Mouse (Mus musculus): ENCODE measurements around the gene Fbxo41. TPM values are rescaled to one million over a fixed set of nuclear protein-coding genes. Genes with fewer than 3 reads are reported as not detected.

Fbxo41 gene
- total RNA-seq (2021): 0.67 and 1.2 TPM in 2 replicates
- long read RNA-seq: 0 reads

DNA sequence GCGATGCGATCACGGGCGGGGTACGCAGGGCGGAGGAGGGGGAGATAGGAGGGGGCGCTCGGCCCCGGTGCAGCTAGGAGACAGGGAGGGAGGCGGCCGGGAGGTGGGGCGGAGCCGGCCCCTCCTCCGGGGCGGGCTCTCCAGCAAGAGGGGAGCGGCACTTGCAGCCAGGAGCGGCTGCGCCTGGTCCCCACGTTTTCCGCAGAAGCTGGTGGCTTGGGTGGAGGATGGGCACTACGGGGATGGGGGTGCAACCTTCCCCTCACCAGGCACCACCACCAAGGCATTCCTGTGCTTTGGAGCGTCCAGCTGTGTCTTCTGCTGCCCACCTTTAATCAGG is at the start of gene Fbxo41:
Gene Fbxo41, minus strand, starts transcription at position 84 of the 340 bp plus-strand sequence.
- peak; percentile 44 for DNase-seq

DNA sequence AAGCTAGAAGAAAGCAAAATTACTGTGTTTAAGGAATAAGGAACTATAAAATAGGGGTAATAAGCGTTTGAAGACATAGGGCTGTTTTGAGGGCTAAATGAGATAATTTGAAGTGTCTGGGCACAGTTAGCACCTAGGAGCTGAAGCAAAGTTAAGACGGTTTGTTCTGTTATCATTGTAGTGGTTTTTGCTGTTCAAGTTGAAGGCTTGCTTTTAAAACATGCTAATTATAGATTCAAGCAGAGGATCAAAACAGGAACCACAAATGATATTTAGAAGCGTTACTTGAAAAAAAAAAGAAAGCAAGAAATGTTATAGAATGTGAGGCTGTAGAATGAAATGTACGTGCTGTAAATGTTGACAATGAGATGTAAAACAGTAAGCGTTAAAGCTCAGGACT is 44.8 kb upstream of the Fbxo41 start:
- no peak for DNase-seq

DNA sequence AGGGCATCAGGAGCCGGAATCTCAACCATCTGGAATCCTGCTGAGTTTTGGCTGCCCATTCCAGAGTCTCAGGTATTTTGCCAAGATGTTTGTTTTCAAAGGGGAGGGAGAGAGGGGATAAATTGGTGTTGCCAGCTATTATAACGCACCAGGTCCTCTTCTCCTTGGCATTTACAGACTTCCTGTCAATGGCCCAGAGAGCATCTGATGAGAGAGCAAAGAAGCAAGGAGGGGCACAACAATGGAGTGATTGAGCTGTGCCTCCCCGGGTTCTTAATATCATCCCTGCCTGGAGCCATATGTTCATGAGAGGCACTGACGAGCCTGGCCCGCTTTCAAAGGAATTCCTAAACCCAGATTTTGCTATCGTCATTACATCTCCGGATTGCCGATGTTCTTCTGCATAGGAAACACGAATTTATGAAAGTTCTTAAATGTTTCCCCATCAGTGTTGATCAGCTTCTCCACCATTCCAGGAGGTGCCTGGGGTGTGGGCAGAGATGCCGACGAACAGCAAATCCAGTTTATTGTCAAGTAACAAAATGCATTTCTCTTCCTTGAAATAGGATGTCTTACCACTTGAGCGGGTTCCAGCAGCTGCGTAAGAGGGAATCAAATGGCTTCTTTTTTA is 41.6 kb upstream of the Fbxo41 start:
- no peak for DNase-seq

DNA sequence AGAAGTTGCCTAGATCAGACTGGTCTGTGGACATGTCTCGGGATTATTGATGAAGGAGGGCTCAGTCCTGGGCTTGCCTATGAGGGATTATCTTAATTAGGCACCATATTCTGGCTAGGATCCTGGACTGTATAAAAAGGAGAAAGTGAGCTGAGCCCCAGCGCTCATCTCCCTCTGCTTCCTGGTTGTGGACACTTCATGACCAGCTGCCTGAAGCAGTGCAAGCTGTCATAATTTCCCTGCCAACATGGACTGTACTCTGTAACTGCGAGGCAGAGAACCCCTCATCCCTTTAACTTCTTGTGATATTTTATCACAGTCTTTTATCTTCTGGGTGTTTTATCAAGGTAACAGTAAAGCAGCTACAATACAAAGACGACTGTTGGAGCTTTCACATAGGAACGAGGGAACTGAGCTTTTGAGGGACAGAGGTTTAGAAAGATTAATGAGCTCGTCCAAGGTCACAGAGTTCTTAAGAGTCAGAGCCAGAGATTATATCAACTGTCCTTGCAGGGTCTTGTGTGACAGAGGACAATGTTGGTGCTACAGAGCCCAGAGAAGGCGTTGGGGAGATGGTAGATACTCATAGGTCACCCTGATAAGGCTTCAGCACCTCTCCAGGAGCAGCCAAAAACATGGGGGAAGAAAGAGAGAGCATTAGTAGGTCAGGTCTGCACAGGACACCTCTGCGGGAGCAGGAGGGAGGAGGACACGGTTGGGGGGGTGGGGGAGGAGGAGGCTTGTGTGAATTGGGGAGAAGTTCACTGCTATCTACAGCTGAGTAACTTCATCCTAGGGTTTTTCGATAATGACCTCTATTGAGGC is 40.8 kb upstream of the Fbxo41 start:
- DNase-seq: no peak

DNA sequence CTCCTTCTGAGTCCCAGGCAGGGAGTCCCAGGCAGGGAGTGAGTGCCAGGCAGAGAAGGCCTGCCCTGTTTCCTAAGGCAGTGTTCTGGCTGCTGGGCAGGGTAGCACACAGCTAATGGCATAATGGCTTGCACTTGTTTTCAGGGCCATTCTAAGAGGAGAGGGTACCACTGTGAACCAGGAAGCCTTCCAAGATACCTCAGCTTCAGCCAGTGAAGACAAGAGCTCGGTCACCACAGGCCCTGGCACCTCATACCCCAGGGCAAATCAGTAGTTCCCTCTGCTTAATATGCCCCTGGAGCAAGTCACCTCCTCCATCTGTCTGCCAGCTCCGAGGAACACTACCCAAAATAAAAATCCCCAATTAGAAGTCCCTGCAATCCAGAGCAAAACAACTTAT is 20.0 kb upstream of the Fbxo41 start:
- no peak for DNase-seq

DNA sequence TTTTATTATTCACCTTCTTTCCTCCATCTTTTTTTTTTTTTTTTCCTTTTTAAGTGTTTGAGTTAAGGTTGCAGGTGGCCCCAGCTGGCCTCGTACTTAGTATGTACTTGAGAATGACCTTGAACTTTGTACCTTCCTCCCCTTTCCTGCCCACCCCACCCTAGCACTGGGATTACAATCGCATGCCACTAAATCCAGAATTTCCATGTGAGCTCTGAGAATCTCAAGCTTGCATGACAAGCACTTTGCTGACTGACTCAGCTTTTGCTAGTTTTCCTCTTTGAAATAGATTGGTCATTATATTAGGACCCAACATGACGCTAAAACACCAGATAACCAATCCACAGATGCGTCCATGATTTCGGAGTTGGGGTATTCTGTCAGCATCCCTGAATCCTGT is 19.2 kb upstream of the Fbxo41 start:
- no peak for DNase-seq

DNA sequence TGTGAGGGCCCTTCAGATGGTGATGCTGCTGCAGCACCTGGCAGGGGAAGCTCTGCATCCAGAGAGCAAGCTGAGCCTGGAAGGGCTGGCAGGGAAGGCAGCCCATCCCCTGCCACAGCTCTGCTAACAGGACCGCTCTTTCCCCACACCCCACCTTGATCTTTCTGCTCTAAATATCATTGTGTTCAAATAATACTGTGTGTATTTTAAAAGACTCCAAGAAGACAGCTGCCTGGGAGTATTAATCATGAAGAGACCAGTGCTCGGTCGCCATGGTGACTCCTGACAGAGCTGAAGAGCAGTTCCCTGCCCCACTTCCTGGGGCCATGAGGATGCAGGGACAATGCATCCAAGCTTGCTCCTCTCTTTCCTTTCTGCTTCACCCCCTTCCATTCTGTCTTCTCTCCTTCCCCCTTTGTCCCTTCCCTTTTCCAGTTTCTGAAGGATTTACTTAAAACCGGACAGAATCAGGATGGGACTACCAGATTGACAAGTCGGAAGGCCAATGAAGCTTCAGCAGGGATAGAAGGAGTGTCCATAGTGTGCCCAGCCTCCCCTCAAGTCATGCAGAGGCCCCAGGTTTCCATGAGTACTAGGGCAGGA is 15.4 kb upstream of the Fbxo41 start:
- no peak for DNase-seq

DNA sequence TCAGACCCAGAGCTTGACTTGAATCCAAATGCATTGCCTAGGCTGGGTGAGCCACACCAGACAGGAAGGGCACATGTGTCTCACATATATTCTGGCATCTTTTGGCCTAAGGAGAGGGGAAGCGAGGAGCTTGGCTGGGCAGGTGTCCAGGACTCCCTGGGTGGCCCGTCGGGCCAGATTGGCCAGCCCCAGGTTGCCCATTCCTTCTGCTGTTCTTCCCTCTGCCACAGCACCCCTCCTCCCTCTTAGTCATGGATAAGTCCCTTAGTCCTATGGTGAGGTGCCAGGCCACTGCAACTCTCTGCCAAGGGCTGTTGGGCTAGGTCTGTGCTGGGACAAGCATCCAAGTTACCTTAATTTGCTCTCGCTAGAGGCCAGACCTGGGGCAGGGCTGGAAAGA is 13.1 kb upstream of the Fbxo41 start:
- DNase-seq: peak; percentile 31

DNA sequence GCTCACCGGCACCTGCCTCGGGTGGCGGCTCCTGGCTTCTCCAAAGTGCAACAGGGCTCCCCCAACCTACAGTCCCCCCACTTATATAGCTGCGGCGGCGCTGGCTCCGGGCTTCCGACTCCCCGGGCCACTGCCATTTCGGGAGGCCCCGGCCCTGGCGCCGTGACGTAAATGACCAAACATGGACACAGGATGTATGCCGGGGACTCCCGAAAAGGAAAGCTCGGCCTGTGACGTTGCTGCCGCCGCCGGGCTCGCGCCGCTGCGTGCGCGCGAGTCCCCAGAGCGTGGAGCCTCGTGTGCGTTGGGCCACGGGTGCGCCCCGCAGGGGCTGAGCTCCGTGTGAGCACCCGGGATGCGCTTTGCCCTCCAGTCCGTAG is 10.7 kb upstream of the Fbxo41 start, which contains the start of gene Egr4:
Gene Egr4, minus strand, starts transcription at position 59 of the 380 bp plus-strand sequence.
- DNase-seq: peak; percentile 50

DNA sequence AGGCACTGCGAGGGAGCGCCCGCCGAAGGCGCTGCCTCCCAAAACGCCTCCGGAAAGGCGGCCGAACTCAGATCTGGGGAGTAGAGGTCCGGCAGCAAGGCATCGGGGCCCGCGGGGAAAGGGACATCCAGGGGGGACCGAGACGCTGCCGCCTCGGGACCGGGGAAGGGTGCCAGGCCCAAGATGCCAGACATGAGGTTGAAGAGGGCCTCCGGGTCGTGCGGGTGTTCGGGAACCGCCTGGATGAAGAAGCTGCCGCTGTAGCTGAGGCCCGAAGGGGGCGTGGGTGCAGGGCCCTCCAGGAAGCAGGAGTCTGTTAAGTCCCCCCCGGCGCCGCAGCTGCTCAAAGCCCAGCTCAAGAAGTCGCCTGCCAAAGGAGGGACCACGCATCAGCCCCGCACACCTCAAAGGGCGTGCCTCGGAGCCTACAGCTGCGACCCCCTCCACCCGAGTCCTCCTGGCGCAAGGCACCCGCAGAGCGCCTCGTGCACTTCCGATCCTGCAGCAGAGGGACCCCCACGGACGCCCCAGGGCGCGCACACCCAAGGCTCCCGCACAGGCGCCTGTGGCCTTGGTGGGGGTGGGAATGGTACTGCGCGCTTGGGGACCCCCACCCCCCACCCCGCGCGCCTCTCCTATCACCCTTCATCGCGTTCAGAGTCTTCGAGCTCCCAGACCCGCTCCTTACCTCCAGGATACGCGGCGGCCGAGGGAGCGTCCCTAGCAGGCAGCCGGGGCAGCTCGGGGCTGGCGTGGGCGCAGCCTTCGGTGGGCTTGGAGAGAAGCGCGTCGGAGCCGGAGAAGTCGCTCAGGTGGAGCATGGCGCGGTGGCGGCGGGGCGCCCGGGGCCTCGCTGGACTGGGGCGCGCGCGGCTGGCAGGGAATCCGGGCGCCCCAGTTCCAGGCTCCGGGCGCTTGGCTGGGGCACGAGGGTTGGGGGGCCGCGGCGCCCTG is 10.1 kb upstream of the Fbxo41 start:
- no peak for DNase-seq

DNA sequence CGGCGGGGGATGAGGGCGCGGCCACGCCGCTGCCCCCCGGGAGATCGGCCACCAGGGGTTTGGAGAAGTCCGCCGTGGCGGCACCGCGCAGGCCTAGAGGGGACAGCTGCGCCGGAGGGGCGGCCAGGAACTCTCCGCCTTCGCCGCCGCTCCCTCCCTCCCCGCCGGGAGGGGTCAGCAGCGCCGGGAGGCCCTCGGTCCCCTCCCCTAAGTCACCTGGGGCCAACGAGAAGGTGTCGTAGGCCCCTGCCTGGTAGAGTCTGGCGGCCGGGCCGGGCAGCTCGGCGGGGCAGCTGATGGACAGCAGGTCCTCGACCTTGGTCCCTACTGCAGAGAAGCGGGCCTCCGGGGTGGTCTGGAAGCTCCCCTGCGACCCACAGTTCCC is 9.3 kb upstream of the Fbxo41 start:
- DNase-seq: no peak

DNA sequence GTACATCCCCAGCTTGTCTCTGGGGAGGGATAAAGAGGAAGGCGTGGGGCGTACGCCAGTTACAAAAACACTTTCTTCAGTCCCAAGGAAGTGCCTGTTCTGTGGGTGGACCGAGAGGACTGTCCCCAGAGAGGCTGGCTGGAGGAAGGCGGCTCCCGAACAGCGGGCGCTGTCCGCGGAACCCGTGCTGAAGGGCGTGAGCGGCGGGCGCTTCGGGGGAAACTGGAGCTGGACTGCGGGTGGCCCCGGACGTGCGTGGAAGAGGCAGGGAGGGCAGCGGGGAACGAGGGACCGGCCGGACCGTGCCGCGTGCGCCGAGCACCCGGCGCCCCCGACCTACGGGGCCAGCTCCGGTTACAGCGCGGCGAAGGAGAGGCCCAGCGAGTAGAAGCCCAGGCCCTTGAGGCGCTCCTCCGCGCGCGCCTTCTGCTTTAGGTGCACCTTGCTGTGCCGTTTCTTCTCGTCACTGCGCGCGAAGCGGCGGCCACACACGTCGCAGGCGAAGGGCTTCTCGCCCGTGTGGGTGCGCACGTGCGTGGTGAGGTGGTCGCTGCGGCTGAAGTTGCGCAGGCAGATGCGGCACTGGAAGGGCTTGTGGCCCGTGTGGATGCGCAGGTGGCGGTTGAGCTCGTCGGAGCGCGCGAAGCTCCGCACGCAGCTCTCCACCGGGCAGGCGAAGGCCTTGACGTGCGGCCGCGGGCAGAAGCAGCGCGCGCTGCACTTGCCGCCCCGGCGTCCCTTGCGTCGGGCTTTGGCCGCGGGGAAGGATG is 8.7 kb upstream of the Fbxo41 start:
- DNase-seq: peak; percentile 72

DNA sequence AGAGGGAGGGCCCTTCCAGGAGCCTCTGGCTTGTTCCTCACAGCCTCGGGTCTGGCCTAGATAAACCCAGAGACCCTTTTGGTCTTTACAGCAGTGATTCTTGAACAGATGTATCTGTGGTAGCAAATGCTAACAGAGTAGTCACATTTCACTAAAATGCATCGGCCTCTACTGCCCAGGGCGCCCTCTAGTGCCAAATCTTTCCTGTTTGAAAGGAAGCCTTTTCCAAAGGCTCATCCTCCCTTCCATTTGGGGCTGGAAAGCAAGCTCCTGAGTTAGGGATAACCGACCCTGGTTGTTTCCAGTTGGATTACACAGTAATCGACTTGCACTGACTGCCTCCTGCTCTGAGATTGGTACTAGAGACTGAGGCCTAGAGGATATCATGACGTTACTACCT is 7.7 kb upstream of the Fbxo41 start:
- DNase-seq: peak; percentile 65

DNA sequence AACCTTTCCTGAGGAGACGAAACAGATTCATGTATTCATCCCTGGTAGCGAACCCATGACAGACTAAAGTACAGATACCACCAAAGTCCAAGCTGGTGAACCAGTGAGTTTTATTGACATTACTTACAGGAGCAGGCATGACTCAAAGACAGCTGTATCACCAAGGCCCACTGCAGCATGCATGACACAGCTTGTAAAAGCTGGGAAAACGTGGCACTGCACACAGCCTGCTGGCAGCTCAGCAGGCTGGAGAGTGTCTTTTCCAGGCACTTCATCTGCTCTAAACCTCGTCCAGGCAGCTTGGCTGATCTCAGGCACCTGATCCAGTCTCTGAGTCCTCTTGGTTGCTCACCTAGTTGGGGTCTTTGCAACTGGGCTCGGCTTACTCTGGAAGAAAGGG is 5.8 kb upstream of the Fbxo41 start:
- DNase-seq: no peak

DNA sequence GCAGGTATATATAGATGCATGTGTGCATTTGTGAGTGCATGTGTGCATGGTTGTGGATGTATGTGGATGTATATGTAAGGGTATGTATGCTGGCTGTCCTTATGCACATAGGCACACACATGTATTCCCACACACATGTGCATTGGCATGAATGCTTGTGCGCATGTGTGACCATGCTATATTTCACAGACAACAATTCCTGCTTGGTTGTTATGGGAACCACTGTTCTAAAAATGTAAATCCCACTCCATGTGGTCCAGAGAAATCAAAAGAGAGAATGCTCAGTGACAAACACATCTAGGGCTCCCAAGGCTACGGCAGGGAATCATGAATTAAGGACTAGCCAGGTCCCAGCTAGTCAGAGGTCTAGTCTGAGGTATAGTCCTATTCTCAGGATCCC is 2.1 kb upstream of the Fbxo41 start:
- DNase-seq: no peak

DNA sequence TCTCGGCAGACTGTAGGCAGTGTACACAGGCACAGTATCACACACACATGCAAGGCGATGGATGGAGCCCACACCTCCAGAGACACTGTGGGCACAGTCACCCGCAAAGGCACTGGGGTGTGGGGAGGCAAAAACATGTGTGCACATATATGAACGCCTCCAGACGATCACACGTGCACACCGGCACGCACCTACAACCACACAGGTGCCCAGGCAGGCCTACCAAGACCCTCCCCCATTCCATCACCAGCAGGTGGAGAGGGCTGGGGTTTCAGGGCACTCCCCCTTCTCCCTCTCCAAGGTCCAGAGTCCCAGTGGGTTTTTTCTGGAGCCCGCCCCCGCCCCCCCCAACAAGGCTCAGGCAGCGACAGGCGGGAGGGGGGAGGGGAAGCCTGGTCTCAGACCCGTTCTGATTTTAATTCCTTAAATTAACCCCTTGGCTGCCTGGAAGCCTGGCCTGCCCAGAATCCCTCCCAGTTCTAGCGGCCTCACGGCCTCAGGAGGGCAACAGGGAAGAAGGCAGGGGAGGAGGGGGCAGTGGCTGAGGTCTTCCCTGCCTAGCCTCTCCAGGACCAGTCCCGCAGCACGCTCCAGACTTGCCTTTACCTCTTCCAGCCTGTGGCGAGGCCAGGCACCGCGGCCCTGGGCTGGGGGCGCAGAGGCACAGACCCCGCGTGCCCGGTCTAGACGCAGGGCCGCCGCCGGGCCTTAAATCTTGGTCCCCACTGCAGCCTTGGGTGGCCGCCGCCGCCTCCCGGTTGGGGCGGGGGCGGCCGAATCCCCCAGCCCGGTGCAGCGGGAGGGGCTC is 487 bp downstream of the Fbxo41 start:
- DNase-seq: no peak

DNA sequence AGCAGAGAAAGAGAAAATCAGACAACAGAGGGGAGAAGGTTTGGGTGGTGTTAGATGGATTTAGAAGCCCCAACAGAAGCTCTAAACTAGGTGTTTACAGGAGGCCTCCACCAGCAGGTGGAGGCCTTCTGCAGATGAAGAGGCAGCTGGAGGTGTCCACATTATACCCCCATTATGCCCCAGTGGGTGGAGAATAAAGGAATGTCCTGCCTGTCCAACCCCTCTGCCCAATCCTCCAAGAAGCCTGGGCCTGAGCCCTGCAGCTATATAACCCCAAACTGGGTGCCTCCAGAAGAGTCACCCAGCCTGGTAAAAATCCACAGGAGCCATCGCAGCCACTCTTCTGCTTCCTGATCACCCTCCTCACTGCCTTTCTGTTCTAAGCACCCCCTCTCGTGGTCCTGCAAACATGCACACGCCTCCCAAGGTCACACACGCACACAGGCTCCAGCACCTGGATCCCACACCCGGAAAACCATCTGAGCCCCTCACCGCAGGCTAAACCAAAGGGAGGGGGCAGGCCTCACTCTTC is 1.2 kb downstream of the Fbxo41 start:
- no peak for DNase-seq

DNA sequence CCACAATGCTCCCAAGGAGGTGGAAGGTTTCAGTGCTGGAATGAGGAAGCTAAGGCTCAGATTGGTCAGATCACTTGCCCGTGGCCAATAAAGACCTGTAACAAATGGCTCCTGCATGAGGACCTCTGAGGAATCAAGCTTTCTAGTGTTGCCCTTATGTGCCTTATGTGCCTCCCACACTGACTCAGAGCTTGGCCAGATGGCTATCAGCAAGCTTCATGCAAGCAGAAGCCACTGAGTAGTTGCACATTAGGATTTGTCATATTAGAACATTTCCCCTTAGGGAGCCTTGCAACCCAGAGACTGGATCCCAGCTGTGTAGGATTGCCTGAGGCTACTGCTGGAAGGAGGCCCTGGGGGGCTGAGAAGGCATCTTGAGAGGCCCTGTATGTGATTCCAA is 2.4 kb downstream of the Fbxo41 start:
- no peak for DNase-seq

DNA sequence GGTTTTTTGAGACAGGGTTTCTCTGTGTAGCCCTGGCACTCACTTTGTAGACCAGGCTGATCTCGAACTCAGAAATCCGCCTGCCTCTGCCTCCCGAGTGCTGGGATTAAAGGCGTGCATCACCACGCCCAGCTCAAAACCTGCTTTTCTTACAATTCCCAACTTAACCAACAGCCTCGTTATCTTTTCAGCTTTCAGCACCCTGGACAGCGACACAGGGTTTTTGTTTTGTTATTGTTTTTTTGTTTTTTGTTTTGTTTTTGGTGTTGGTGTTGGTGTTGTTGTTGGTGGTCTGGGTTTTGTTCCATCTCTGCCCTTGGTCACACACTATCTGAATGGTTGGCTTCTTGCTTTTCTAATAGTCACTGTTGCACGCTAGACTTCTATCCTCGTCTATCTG is 4.6 kb downstream of the Fbxo41 start:
- no peak for DNase-seq

DNA sequence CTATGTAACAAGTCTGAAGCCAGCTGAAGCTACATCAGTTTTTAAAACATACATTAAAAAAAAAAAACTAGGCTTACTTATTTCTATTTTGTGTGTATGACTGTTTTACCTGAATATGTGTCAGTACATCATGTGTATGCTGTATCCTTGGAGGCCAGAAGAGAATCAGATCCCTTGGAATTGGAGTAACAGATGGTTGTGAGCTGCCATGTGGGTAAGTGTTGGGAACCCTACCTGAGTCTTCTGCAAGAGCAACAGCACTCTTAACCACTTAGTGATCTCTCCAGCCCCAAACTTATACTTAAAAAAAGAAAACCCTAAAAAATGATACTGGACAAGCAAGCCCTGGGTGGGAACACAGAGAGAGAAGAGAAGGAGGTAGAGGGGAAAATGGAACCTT is 5.8 kb downstream of the Fbxo41 start:
- DNase-seq: no peak

DNA sequence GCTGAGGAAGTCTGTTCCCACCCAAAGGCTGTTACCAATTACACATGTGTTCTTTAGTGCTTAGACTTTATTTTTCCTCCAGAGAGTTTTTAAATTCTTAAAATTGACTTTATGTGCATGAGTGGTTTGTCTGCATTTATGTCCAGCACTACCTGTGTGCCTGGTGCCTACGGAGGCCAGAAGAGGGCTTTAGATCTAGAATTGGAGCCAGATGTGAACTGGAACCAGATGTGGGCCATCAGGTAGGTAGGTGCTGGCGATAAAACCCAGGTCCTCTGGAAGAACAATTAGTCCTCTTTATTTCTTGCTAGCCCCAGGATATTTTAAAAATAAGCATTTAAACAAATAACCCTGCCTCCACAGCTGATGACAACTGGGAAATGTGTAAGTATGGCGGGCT is 11.2 kb downstream of the Fbxo41 start:
- no peak for DNase-seq

Measured in adrenal gland, postnatal 25 days (tissue).